Mouse (Mus musculus) lung, adult 2 months (tissue): Measurements from ENCODE around the gene Wnt2b.

Experiments
- CTCF ChIP-seq: fragments of 200-500 bp; IDR thresholded peaks from 2 replicates; pipeline ENCODE4 v1.5.1; 2011; ENCODE audit warnings: mild to moderate bottlenecking, low read length, control low read depth; ENCODE audit not compliant: insufficient read depth
- POLR2A ChIP-seq: fragments of 200-500 bp; IDR thresholded peaks from 2 replicates; pipeline ENCODE4 v1.6.1; 2011; ENCODE audit warnings: low read depth, mild to moderate bottlenecking, control low read depth, low read length, borderline replicate concordance; ENCODE audit errors: extremely low read depth

- no peak for TF ChIP-seq POLR2A
- no peak for TF ChIP-seq CTCF
Observed at GRCm38 (mm10) chr3:104962866-104963265, 1.1 kb upstream of the Wnt2b start.
